Mouse (Mus musculus): ENCODE results near the gene Hist1h4j.

GRCm38 (mm10) chr13:21718381-21719080, 16.3 kb upstream of the Hist1h4j start:
- TF ChIP-seq NANOG (IDR thresholded peaks at IDR 0.05; ENCODE audit: borderline replicate concordance, low read length) (no peak), CTCF (conservative IDR thresholded peaks at IDR 0.05; ENCODE audit: low read length) (no peak)

All from E14TG2a.4 (cell line).